Mouse (Mus musculus): ENCODE results near the gene Nfib.

- TF ChIP-seq TCF12 (IDR thresholded peaks at IDR 0.05; ENCODE audit: insufficient read depth, poor library complexity, severe bottlenecking) = no peak
- TF ChIP-seq MAX (IDR thresholded peaks at IDR 0.05; ENCODE audit: low read depth) = no peak
- TF ChIP-seq POLR2A (IDR thresholded peaks at IDR 0.05; ENCODE audit: insufficient read length, low read depth) = no peak
- TF ChIP-seq MYOD1 (IDR thresholded peaks at IDR 0.05; ENCODE audit: control insufficient read depth in 1 of 3, insufficient read length in 2 of 3, low read depth in 2 of 3) = no peak
- TF ChIP-seq CEBPB (IDR thresholded peaks at IDR 0.05; ENCODE audit: insufficient read depth, poor library complexity, severe bottlenecking) = no peak
- TF ChIP-seq USF1 (IDR thresholded peaks at IDR 0.05; ENCODE audit: low read depth) = no peak
Measured at GRCm38 (mm10) chr4:82508281-82508687, 197.3 kb downstream of the Nfib start.

All from myocyte (in vitro differentiated cells).